Mouse (Mus musculus): ENCODE results near the gene Nfu1. TPM values are rescaled to one million over a fixed set of nuclear protein-coding genes. Genes with fewer than 3 reads are reported as not detected.
"Not testable (repeated sequence)": the region's sequence is repeated elsewhere in the genome, so short reads cannot be mapped to it uniquely, and the experiment has no call there.

Gene Nfu1
- total RNA-seq, 2 experiments from 2014 or later, result 63.3 to 69.0 TPM

GRCm38 (mm10) chr6:87018874-87019273 lies 9.8 kb downstream of the Nfu1 start:
- DNase-seq (ENCODE audit: low spot score), result no peak

- no peak for DNase-seq (ENCODE audit: low spot score)
Measured at GRCm38 (mm10) chr6:87021791-87022190, 12.8 kb downstream of the Nfu1 start.

GRCm38 (mm10) chr6:87026980-87027379 lies 17.9 kb downstream of the Nfu1 start:
- DNase-seq (ENCODE audit: low spot score), result no peak

- no peak for DNase-seq (ENCODE audit: low spot score)
Measured at GRCm38 (mm10) chr6:87028881-87029280, 19.8 kb downstream of the Nfu1 start.

GRCm38 (mm10) chr6:87031310-87031709 lies 22.3 kb downstream of the Nfu1 start:
- not testable (repeated sequence) for DNase-seq (ENCODE audit: low spot score)

- DNase-seq (ENCODE audit: low spot score), result no peak
Measured at GRCm38 (mm10) chr6:87032401-87032800, 23.4 kb downstream of the Nfu1 start.

GRCm38 (mm10) chr6:87034395-87034794 lies 25.4 kb downstream of the Nfu1 start:
- no peak for DNase-seq (ENCODE audit: low spot score)

- no peak for DNase-seq (ENCODE audit: low spot score)
Measured at GRCm38 (mm10) chr6:87037826-87038620, 29.0 kb downstream of the Nfu1 start.

GRCm38 (mm10) chr6:87039161-87039560 lies 30.1 kb downstream of the Nfu1 start:
- no peak for DNase-seq (ENCODE audit: low spot score)

GRCm38 (mm10) chr6:87040971-87041370 lies 31.9 kb downstream of the Nfu1 start:
- no peak for DNase-seq (ENCODE audit: low spot score)

- DNase-seq (ENCODE audit: low spot score), result no peak
Measured at GRCm38 (mm10) chr6:87041431-87041830, 32.4 kb downstream of the Nfu1 start.

GRCm38 (mm10) chr6:87042004-87042336 lies 32.9 kb downstream of the Nfu1 start:
- no peak for DNase-seq (ENCODE audit: low spot score)

GRCm38 (mm10) chr6:87042337-87043130 lies 33.5 kb downstream of the Nfu1 start, which contains the start of gene Gfpt1:
Gene Gfpt1, plus strand, starts transcription at chr6:87042846.
- DNase-seq (ENCODE audit: low spot score), result peak; percentile 94

GRCm38 (mm10) chr6:87043131-87043516 lies 34.1 kb downstream of the Nfu1 start:
- no peak for DNase-seq (ENCODE audit: low spot score)

GRCm38 (mm10) chr6:87044895-87045294 lies 35.9 kb downstream of the Nfu1 start:
- no peak for DNase-seq (ENCODE audit: low spot score)

GRCm38 (mm10) chr6:87045507-87045906 lies 36.5 kb downstream of the Nfu1 start:
- no peak for DNase-seq (ENCODE audit: low spot score)

- DNase-seq (ENCODE audit: low spot score), result not testable (repeated sequence)
Measured at GRCm38 (mm10) chr6:87048712-87049111, 39.7 kb downstream of the Nfu1 start.

- no peak for DNase-seq (ENCODE audit: low spot score)
Measured at GRCm38 (mm10) chr6:87051886-87052425, 42.9 kb downstream of the Nfu1 start.

- DNase-seq (ENCODE audit: low spot score), result no peak
Measured at GRCm38 (mm10) chr6:87054193-87054592, 45.2 kb downstream of the Nfu1 start.

- no peak for DNase-seq (ENCODE audit: low spot score)
Measured at GRCm38 (mm10) chr6:87059754-87060153, 50.7 kb downstream of the Nfu1 start.

- DNase-seq (ENCODE audit: low spot score), result no peak
Measured at GRCm38 (mm10) chr6:87063586-87063985, 54.5 kb downstream of the Nfu1 start.

GRCm38 (mm10) chr6:87068209-87068608 lies 59.2 kb downstream of the Nfu1 start:
- no peak for DNase-seq (ENCODE audit: low spot score)

Data from gastrocnemius, adult 18-20 months (tissue).